Mouse (Mus musculus): ENCODE measurements at regions not wholly inside any gene's neighbourhood (a gene's known extent, or its start where the extent isn't known, plus 50 kb on each side); places are given as distances from the start of the nearest gene placed in this dataset.

DNA sequence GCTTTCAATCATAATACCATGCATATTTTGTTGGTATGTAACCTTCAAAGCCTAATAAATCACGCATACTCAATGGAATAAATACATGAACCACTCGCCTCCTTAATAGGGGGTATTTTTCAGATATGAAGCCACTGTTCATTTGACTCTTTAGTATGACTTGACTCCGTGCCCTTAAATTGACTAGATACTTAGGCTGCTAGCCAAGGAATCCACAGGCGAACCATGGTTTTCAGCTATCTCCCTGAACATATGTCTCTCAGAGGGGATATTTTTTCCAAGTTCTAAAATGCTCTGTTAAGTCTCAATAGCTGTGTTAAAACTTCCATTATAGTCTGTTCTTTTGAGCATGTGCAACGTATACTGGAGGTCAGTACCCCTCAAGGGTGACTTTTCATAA lies 413.8 kb upstream of the Adgrb3 start:
- DNase-seq (ENCODE audit: low spot score) (no peak), ATAC-seq (replicated peaks; ENCODE audit: insufficient number of reproducible peaks, low FRiP score, low TSS enrichment, low read depth) (no peak)
- 92% methylated on average over 5 of the region's 5 CpGs for WGBS

DNA sequence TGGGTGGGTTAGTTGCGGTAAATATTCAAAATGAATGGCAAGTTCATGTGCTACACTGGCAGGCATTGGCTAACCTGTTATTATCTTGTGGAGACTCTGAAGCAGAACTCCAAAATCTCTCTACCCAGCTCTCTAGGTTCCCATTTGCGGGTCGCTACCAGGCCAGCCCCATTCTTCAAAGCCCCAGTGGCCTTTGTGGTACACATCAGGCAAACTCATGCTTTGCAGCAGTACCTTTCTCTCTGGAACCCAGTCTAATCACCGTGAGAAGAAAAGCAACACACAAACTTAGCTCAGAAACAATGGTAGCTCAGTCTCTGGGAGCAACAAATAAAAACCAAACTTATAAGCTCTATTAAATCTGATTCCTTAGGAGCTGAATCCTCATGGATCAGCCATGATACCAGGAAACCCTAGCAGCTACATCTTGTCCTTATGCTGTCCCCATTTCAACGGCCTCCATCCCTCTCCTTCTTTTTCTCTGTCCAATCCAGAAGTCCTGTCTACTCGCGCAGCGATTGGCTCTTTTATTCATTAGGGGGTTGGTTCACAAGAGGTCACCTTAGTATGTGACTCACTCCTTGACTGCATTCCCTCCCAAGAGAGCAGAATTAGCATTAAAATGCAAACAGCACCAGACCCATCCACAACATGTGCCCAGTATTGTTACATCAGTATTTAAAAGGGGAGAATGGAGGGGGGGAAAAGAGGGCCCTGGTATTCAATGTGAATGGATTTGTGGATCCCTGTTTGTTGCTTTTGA lies 400.0 kb upstream of the Adgrb3 start:
- Histone ChIP-seq H3K4me2 (ENCODE audit: low read depth, low read length) (no peak overlapping the region), H3K27me3 (ENCODE audit: control insufficient read depth, insufficient read depth, low read length) (no peaks in the 10 kb centered on the region), H3K9ac (replicated peaks; ENCODE audit: low read length) (no peak overlapping the region), H3K4me1 (ENCODE audit: control insufficient read depth, insufficient read depth, low read length) (no peaks in the 10 kb centered on the region), H3K9me3 (replicated peaks; ENCODE audit: control insufficient read depth, low read length) (no peaks in the 10 kb centered on the region), H3K27ac (replicated peaks; ENCODE audit: low read depth, low read length) (no peak overlapping the region), H3K36me3 (replicated peaks; ENCODE audit: control insufficient read depth, insufficient read depth, low read depth, low read length) (no peaks in the 10 kb centered on the region), H3K4me3 (ENCODE audit: low read depth, low read length) (no peak overlapping the region)
- DNase-seq (ENCODE audit: low spot score) (no peak), ATAC-seq (replicated peaks; ENCODE audit: insufficient number of reproducible peaks, low FRiP score, low TSS enrichment, low read depth) (peak; percentile 59; the same call in 1 of the 2 replicates)
- 78% methylated on average over 8 of the region's 8 CpGs for WGBS

More for the DNA sequence above, 413.8 kb upstream of the Adgrb3 start:
- Histone ChIP-seq H3K4me2 (ENCODE audit: low read depth, low read length) (no peak overlapping the region), H3K4me1 (ENCODE audit: control insufficient read depth, insufficient read depth, low read length) (no peaks in the 10 kb centered on the region), H3K27me3 (ENCODE audit: control insufficient read depth, insufficient read depth, low read length) (no peaks in the 10 kb centered on the region), H3K4me3 (ENCODE audit: low read depth, low read length) (no peak overlapping the region), H3K27ac (replicated peaks; ENCODE audit: low read depth, low read length) (no peak overlapping the region), H3K9ac (replicated peaks; ENCODE audit: low read length) (no peak overlapping the region), H3K9me3 (replicated peaks; ENCODE audit: control insufficient read depth, low read length) (no peaks in the 10 kb centered on the region), H3K36me3 (replicated peaks; ENCODE audit: control insufficient read depth, insufficient read depth, low read depth, low read length) (no peaks in the 10 kb centered on the region)

DNA sequence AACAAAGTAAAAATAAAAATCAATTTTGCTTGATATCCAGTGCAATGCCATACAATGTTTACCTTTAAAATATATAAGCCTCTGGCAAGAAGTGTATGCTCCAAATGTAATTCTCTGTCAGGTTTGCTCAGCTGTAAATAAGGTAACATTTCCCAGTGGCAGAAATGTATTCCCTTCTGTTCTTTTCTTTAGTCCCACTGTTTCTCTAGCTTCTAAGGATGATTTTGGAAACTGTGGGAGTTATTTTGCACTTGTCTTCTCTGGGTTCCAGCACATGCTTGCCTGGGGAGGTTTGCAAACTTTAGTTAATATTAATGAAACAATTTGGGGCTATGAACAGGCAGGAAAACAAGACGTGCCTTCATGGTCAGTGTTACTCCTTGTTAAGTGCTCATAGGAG lies 374.9 kb upstream of the Adgrb3 start:
- 63% methylated on average over 1 of the region's 1 CpGs for WGBS
- no peak for ATAC-seq (replicated peaks; ENCODE audit: insufficient number of reproducible peaks, low FRiP score, low TSS enrichment, low read depth)
- Histone ChIP-seq H3K27ac (replicated peaks; ENCODE audit: low read depth, low read length) (no peak overlapping the region), H3K4me1 (ENCODE audit: control insufficient read depth, insufficient read depth, low read length) (no peaks in the 10 kb centered on the region), H3K4me2 (ENCODE audit: low read depth, low read length) (no peak overlapping the region), H3K27me3 (ENCODE audit: control insufficient read depth, insufficient read depth, low read length) (no peaks in the 10 kb centered on the region), H3K9me3 (replicated peaks; ENCODE audit: control insufficient read depth, low read length) (no peaks in the 10 kb centered on the region), H3K9ac (replicated peaks; ENCODE audit: low read length) (no peak overlapping the region), H3K4me3 (ENCODE audit: low read depth, low read length) (no peak overlapping the region), H3K36me3 (replicated peaks; ENCODE audit: control insufficient read depth, insufficient read depth, low read depth, low read length) (no peaks in the 10 kb centered on the region)
- no peak for DNase-seq (ENCODE audit: low spot score)

Measured in embryonic facial prominence, embryonic 11.5 days (tissue).